In the genomic region with DNA sequence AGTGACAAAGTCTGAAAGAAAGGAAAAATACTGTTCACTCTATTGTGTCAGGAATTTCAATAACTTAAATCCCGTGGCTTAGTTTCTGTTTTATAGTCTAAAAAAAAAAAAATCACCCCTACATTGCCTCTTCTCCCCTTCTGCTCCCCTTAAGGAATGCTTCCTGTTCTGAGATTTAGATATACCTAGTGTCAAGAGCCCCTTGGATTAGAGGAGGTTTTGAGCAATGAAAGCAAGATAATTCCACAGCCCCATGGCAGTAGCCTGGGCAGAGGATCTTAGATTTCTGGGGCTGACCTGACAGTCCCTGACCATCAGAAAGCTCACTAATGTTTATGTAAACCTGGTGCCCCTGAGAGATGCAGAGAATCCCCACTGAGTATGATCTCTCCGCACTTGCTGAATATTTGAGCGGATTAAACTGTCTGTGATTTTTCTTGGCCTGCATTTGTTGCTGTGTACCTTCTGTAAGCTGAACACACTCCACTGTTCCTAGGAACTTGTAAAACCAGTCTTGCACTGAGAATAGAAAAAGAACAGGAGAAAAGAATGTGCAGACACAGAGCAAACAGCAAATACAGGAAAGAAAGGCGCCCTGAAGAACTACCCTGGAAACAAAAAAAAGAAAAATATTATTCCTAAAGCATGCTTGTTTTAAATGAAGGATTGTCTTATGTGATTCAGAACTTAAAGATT, we compare ENCODE assay signal across 28 mouse cellular contexts.
A peak's percentile ranks its signal among the peaks of the same experiment; 100 is the strongest.
DNase-seq lines count a peak whose midpoint lies in the region; ATAC-seq and TF ChIP-seq lines count a peak whose summit lies in the region.
"Had no signal": no experiment of that assay in that cellular context is flagged by ENCODE, and none has a peak within 500 bp of the region (broad histone marks: within the 10 kb centered on the region; RNA-seq: fewer than 3 reads in every experiment).

No protein-coding gene starts in this region.

- TF ChIP-seq EP300 in liver, postnatal 0 days (IDR thresholded peaks at IDR 0.05; ENCODE audit: low read depth) = no peak

- H3K9me3 ChIP-seq in lung, embryonic 15.5 days = no peaks in the 10 kb centered on the region
- H3K9me3 ChIP-seq in lung, embryonic 16.5 days (ENCODE audit: control insufficient read depth, low read length) = no peaks in the 10 kb centered on the region
- H3K9me3 ChIP-seq in stomach, embryonic 15.5 days = no peaks in the 10 kb centered on the region
- H3K9me3 ChIP-seq in liver, postnatal 0 days (ENCODE audit: low read length) = no peaks in the 10 kb centered on the region
- H3K9me3 ChIP-seq: forebrain, embryonic 10.5 days; forebrain, embryonic 15.5 days; hindbrain, embryonic 12.5 days; intestine, embryonic 15.5 days; liver, embryonic 15.5 days had no signal

- DNase-seq in embryo, embryonic 10 days (ENCODE audit: low spot score) = peak; percentile 9
- DNase-seq in embryo, embryonic 10.5 days (ENCODE audit: low spot score) = no peak
- DNase-seq in lung, postnatal 14 days = no peak
- DNase-seq in liver, postnatal 0 days = no peak
- DNase-seq in spleen, adult 18-20 months = no peak
- DNase-seq: adrenal gland, postnatal 14 days; cerebellum, adult 11-12 months; cerebellum, adult 9-11 months; gastrocnemius, adult 2 months; gastrocnemius, postnatal 36 days; heart, adult 18-20 months; heart, postnatal 36 days; kidney, adult 2 months; kidney, postnatal 4 days; thymus, postnatal 14 days had no signal

- peak overlapping the region; percentile 11; the same call in 1 of the 2 replicates for H3K4me2 ChIP-seq in lung, embryonic 15.5 days
- H3K4me2 ChIP-seq in lung, embryonic 16.5 days (ENCODE audit: low read depth, low read length) = 0 out of 2 replicates have a peak overlapping the region, but pooled peaks have one; percentile 25
- 0 out of 2 replicates have a peak overlapping the region, but pooled peaks have one; percentile 13 for H3K4me2 ChIP-seq in stomach, embryonic 15.5 days
- H3K4me2 ChIP-seq in liver, postnatal 0 days (ENCODE audit: low read depth, low read length) = no peak overlapping the region
- H3K4me2 ChIP-seq: forebrain, embryonic 15.5 days; heart, embryonic 11.5 days; hindbrain, embryonic 12.5 days; intestine, embryonic 15.5 days; liver, embryonic 15.5 days; midbrain, embryonic 11.5 days had no signal

- WGBS in lung, embryonic 15.5 days = 33% methylated on average over 4 of the region's 4 CpGs
- 28% methylated on average over 4 of the region's 4 CpGs for WGBS in lung, embryonic 16.5 days
- WGBS in stomach, embryonic 15.5 days = 47% methylated on average over 4 of the region's 4 CpGs
- WGBS in liver, postnatal 0 days (ENCODE audit: insufficient replicate concordance) = 57% methylated on average over 4 of the region's 4 CpGs

- H3K36me3 ChIP-seq in lung, embryonic 15.5 days = no peaks in the 10 kb centered on the region
- no peaks in the 10 kb centered on the region for H3K36me3 ChIP-seq in lung, embryonic 16.5 days (ENCODE audit: control insufficient read depth, insufficient read depth, low read length)
- no peaks in the 10 kb centered on the region for H3K36me3 ChIP-seq in stomach, embryonic 15.5 days
- H3K36me3 ChIP-seq in liver, postnatal 0 days (replicated peaks; ENCODE audit: insufficient read depth, low read length) = no peaks in the 10 kb centered on the region
- H3K36me3 ChIP-seq: forebrain, embryonic 10.5 days; forebrain, embryonic 15.5 days; hindbrain, embryonic 12.5 days; intestine, embryonic 15.5 days; liver, embryonic 15.5 days had no signal

- no peaks in the 10 kb centered on the region for H3K4me1 ChIP-seq in lung, embryonic 15.5 days
- H3K4me1 ChIP-seq in lung, embryonic 16.5 days (replicated peaks; ENCODE audit: control insufficient read depth, insufficient read depth, low read length) = no peaks in the 10 kb centered on the region
- no peaks in the 10 kb centered on the region for H3K4me1 ChIP-seq in stomach, embryonic 15.5 days
- H3K4me1 ChIP-seq in liver, postnatal 0 days (ENCODE audit: insufficient read depth) = no peaks in the 10 kb centered on the region
- H3K4me1 ChIP-seq: forebrain, embryonic 15.5 days; hindbrain, embryonic 12.5 days; intestine, embryonic 15.5 days; liver, embryonic 15.5 days had no signal

- H3K27ac ChIP-seq in lung, embryonic 15.5 days = peak overlapping the region; percentile 78
- H3K27ac ChIP-seq in lung, embryonic 16.5 days (ENCODE audit: low read length) = peak overlapping the region; percentile 73
- H3K27ac ChIP-seq in stomach, embryonic 15.5 days = peak overlapping the region; percentile 74
- H3K27ac ChIP-seq in liver, postnatal 0 days (ENCODE audit: low read depth) = no peak overlapping the region
- H3K27ac ChIP-seq: forebrain, embryonic 10.5 days; forebrain, embryonic 15.5 days; gastrocnemius, adult 2 months; hindbrain, embryonic 12.5 days; hindbrain, postnatal 0 days; intestine, embryonic 15.5 days; kidney, postnatal 0 days; liver, embryonic 15.5 days had no signal

- TF ChIP-seq CTCF in liver, postnatal 0 days (IDR thresholded peaks at IDR 0.05; ENCODE audit: low read depth) = no peak

- H3K9ac ChIP-seq in lung, embryonic 15.5 days = no peak overlapping the region
- H3K9ac ChIP-seq in lung, embryonic 16.5 days (ENCODE audit: low read length) = no peak overlapping the region
- H3K9ac ChIP-seq in stomach, embryonic 15.5 days = no peak overlapping the region
- no peak overlapping the region for H3K9ac ChIP-seq in liver, postnatal 0 days (replicated peaks)
- H3K9ac ChIP-seq: forebrain, embryonic 15.5 days; hindbrain, embryonic 12.5 days; intestine, embryonic 15.5 days; liver, embryonic 15.5 days had no signal

- H3K4me3 ChIP-seq in lung, embryonic 15.5 days = no peak overlapping the region
- H3K4me3 ChIP-seq in lung, embryonic 16.5 days (ENCODE audit: low read length) = no peak overlapping the region
- no peak overlapping the region for H3K4me3 ChIP-seq in stomach, embryonic 15.5 days (replicated peaks)
- H3K4me3 ChIP-seq in liver, postnatal 0 days (ENCODE audit: low read depth, low read length) = no peak overlapping the region
- H3K4me3 ChIP-seq: forebrain, embryonic 10.5 days; forebrain, embryonic 15.5 days; gastrocnemius, adult 2 months; hindbrain, embryonic 12.5 days; intestine, embryonic 15.5 days; liver, embryonic 15.5 days had no signal

- H3K27me3 ChIP-seq in lung, embryonic 15.5 days = no peaks in the 10 kb centered on the region
- no peaks in the 10 kb centered on the region for H3K27me3 ChIP-seq in lung, embryonic 16.5 days (ENCODE audit: control insufficient read depth, insufficient read depth, low read depth, low read length)
- no peaks in the 10 kb centered on the region for H3K27me3 ChIP-seq in stomach, embryonic 15.5 days (replicated peaks)
- H3K27me3 ChIP-seq in liver, postnatal 0 days (ENCODE audit: insufficient read depth, low read length) = no peaks in the 10 kb centered on the region
- H3K27me3 ChIP-seq: forebrain, embryonic 15.5 days; hindbrain, embryonic 12.5 days; intestine, embryonic 15.5 days; liver, embryonic 15.5 days; Patski had no signal

- ATAC-seq in lung, embryonic 15.5 days (ENCODE audit: borderline replicate concordance, extremely low read depth, low FRiP score, low TSS enrichment) = peak; percentile 69; the same call in 1 of the 2 replicates
- peak; percentile 85 for ATAC-seq in lung, embryonic 16.5 days (ENCODE audit: low read depth)
- peak; percentile 82; the same call in 1 of the 2 replicates for ATAC-seq in stomach, embryonic 15.5 days (ENCODE audit: insufficient read depth, low FRiP score, low read depth)
- no peak for ATAC-seq in liver, postnatal 0 days
- ATAC-seq: forebrain, embryonic 15.5 days; hindbrain, postnatal 0 days; intestine, embryonic 15.5 days; Patski had no signal
